Mouse (Mus musculus): ENCODE measurements around the gene Erich6b.

DNA sequence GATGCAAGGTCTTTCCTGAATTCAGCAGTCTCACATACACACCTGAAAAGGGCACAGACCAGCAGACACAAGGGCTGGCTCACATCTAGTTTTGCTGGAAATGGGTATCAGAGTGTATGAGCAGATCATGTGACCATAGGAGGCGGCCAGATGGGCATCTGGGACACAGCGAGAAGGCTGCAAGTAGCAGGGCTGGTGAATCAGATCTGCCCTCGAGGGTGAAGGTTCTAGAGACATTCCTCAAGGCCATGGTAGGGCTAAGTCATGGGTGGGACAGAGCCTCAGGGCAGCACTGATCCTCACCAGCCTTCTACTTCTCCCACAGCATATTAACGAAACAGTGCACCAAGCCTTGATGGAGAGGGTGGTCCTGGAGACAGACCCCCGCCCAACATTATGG lies 54.0 kb downstream of the Erich6b start:
- TF ChIP-seq CTCF (IDR thresholded peaks at IDR 0.05; ENCODE audit: low read depth, low read length), result no peak
- TF ChIP-seq POLR2AphosphoS5 (IDR thresholded peaks at IDR 0.05; ENCODE audit: insufficient replicate concordance, low read depth, low read length), result no peak
- no peak for TF ChIP-seq TAL1 (conservative IDR thresholded peaks at IDR 0.05; ENCODE audit: low read depth, low read length)
- no peak for TF ChIP-seq GATA2 (IDR thresholded peaks at IDR 0.05; ENCODE audit: borderline replicate concordance, low read depth, low read length)
- TF ChIP-seq GATA1 (IDR thresholded peaks at IDR 0.05; ENCODE audit: borderline replicate concordance, low read length), result no peak
